Mouse (Mus musculus): ENCODE measurements at regions not wholly inside any gene's neighbourhood (a gene's known extent, or its start where the extent isn't known, plus 50 kb on each side); places are given as distances from the start of the nearest gene placed in this dataset.
A peak's percentile ranks its signal among the peaks of the same experiment; 100 is the strongest.

GRCm38 (mm10) chr5:118424764-118425568 lies 135.5 kb upstream of the Med13l start:
- peak; percentile 81 for DNase-seq (ENCODE audit: low read depth, low spot score)

GRCm38 (mm10) chr5:118426673-118427072 lies 133.8 kb upstream of the Med13l start:
- DNase-seq (ENCODE audit: low read depth, low spot score) = no peak

- no peak for DNase-seq (ENCODE audit: low read depth, low spot score)
Measured at GRCm38 (mm10) chr5:118428323-118429095, 132.0 kb upstream of the Med13l start.

GRCm38 (mm10) chr5:118433599-118433998 lies 126.9 kb upstream of the Med13l start:
- no peak for DNase-seq (ENCODE audit: low read depth, low spot score)

GRCm38 (mm10) chr5:118434718-118435555 lies 125.5 kb upstream of the Med13l start:
- DNase-seq (ENCODE audit: low read depth, low spot score) = no peak

- DNase-seq (ENCODE audit: low read depth, low spot score) = no peak
Measured at GRCm38 (mm10) chr5:118435556-118435950, 124.9 kb upstream of the Med13l start.

GRCm38 (mm10) chr5:118436035-118436434 lies 124.4 kb upstream of the Med13l start:
- no peak for DNase-seq (ENCODE audit: low read depth, low spot score)

GRCm38 (mm10) chr5:118436474-118437306 lies 123.8 kb upstream of the Med13l start:
- DNase-seq (ENCODE audit: low read depth, low spot score) = no peak

- no peak for DNase-seq (ENCODE audit: low read depth, low spot score)
Measured at GRCm38 (mm10) chr5:118437307-118437610, 123.2 kb upstream of the Med13l start.

- DNase-seq (ENCODE audit: low read depth, low spot score) = peak; percentile 24
Measured at GRCm38 (mm10) chr5:118438016-118438415, 122.5 kb upstream of the Med13l start.

- no peak for DNase-seq (ENCODE audit: low read depth, low spot score)
Measured at GRCm38 (mm10) chr5:118444538-118445251, 115.8 kb upstream of the Med13l start.

GRCm38 (mm10) chr5:118445252-118445987 lies 115.1 kb upstream of the Med13l start:
- DNase-seq (ENCODE audit: low read depth, low spot score) = no peak

GRCm38 (mm10) chr5:118445988-118446280 lies 114.5 kb upstream of the Med13l start:
- DNase-seq (ENCODE audit: low read depth, low spot score) = no peak

- DNase-seq (ENCODE audit: low read depth, low spot score) = no peak
Measured at GRCm38 (mm10) chr5:118446878-118447277, 113.6 kb upstream of the Med13l start.

GRCm38 (mm10) chr5:118447366-118447765 lies 113.1 kb upstream of the Med13l start:
- peak; percentile 45 for DNase-seq (ENCODE audit: low read depth, low spot score)

GRCm38 (mm10) chr5:118448884-118449515 lies 111.5 kb upstream of the Med13l start:
- DNase-seq (ENCODE audit: low read depth, low spot score) = no peak

- DNase-seq (ENCODE audit: low read depth, low spot score) = no peak
Measured at GRCm38 (mm10) chr5:118449893-118450292, 110.6 kb upstream of the Med13l start.

GRCm38 (mm10) chr5:118452052-118452451 lies 108.4 kb upstream of the Med13l start:
- DNase-seq (ENCODE audit: low read depth, low spot score) = no peak

- DNase-seq (ENCODE audit: low read depth, low spot score) = no peak
Measured at GRCm38 (mm10) chr5:118454096-118454495, 106.4 kb upstream of the Med13l start.

All from skeletal muscle tissue, adult 2 months (tissue).